Mouse (Mus musculus) forebrain, embryonic 11.5 days (tissue): ENCODE data around the gene Acad11. TPM values are rescaled to one million over a fixed set of nuclear protein-coding genes. Genes with fewer than 3 reads are reported as not detected.

Source experiments
- ATAC-seq: fragments of 200-750 bp; cut with Nextera tagmentation; replicated peaks from 2 replicates; pipeline ENCODE4 v1.8.0; 2017; ENCODE audit warnings: moderate TSS enrichment; ENCODE audit not compliant: low FRiP score
- DNase-seq: peaks from one replicate; pipeline ENCODE4 v3.0.0-alpha.2; 2017; ENCODE audit warnings: low spot score
- H3K27ac ChIP-seq: fragments of 300-500 bp; sonication (generic); 2 replicates; pipeline ENCODE4 v1.5.1; 2014; ENCODE audit warnings: low read depth, low read length
- H3K27me3 ChIP-seq: fragments of 300-500 bp; sonication (generic); 2 replicates; pipeline ENCODE4 v1.6.1; 2014; ENCODE audit warnings: mild to moderate bottlenecking, low read length, mixed read lengths; ENCODE audit not compliant: control insufficient read depth, insufficient read depth
- H3K36me3 ChIP-seq: fragments of 300-500 bp; sonication (generic); 2 replicates; pipeline ENCODE4 v1.6.1; 2014; ENCODE audit warnings: mild to moderate bottlenecking, low read length, moderate library complexity, mixed read lengths; ENCODE audit not compliant: control insufficient read depth, insufficient read depth
- H3K4me1 ChIP-seq: fragments of 300-500 bp; sonication (generic); replicated peaks from 2 replicates; pipeline ENCODE4 v1.6.1; 2014; ENCODE audit warnings: low read length, mixed read lengths; ENCODE audit not compliant: control insufficient read depth, insufficient read depth
- H3K4me2 ChIP-seq: fragments of 300-500 bp; sonication (generic); 2 replicates; pipeline ENCODE4 v1.6.1; 2014; ENCODE audit warnings: low read depth, mild to moderate bottlenecking, low read length, moderate library complexity, mixed read lengths; ENCODE audit not compliant: severe bottlenecking
- H3K4me3 ChIP-seq: fragments of 300-500 bp; sonication (generic); 2 replicates; pipeline ENCODE4 v1.5.1; 2014; ENCODE audit warnings: low read depth, low read length
- H3K9ac ChIP-seq: fragments of 300-500 bp; sonication (generic); 2 replicates; pipeline ENCODE4 v1.6.1; 2014; ENCODE audit warnings: low read length
- H3K9me3 ChIP-seq: fragments of 300-500 bp; sonication (generic); 2 replicates; pipeline ENCODE4 v1.6.1; 2016; ENCODE audit warnings: low read length, mixed read lengths; ENCODE audit not compliant: control insufficient read depth
- WGBS: fragments of 180-500 bp; shearing (Covaris S2); extraction: QIAGEN DNeasy Blood & Tissue Kit; methylation state at CpG from one replicate; pipeline ENCODE4 v1.1.7; 2014; 5-methylcytosine and 5-hydroxymethylcytosine counted together
- polyA plus RNA-seq: library from polyadenylated mRNA; unstranded; fragments of >200 nt; fragmentation: Nextera tagmentation; extraction: Ambion mirVana; gene quantifications from 2 replicates; pipeline ENCODE4 v1.2.1, GENCODE M21; 2014

Gene Acad11
- polyA plus RNA-seq, 1 experiment from 2014 or later: 7.5 TPM

GRCm38 (mm10) chr9:104038266-104038665, 24.9 kb upstream of the Acad11 start:
- no peaks in the 10 kb centered on the region for H3K9me3 ChIP-seq
- no peak for DNase-seq
- WGBS: 92% methylated on average over 13 of the region's 13 CpGs

GRCm38 (mm10) chr9:104039031-104039695, 24.0 kb upstream of the Acad11 start:
- DNase-seq: no peak
- Histone ChIP-seq H3K4me3 (no peak overlapping the region), H3K4me2 (no peak overlapping the region), H3K36me3 (no peaks in the 10 kb centered on the region), H3K4me1 (no peaks in the 10 kb centered on the region), H3K27ac (no peak overlapping the region), H3K9ac (no peak overlapping the region), H3K27me3 (no peaks in the 10 kb centered on the region), H3K9me3 (no peaks in the 10 kb centered on the region)
- 91% methylated on average over 21 of the region's 21 CpGs for WGBS
- no peak for ATAC-seq

More at GRCm38 (mm10) chr9:104038266-104038665, 24.9 kb upstream of the Acad11 start:
- Histone ChIP-seq H3K4me3 (no peak overlapping the region), H3K4me1 (no peaks in the 10 kb centered on the region), H3K9ac (no peak overlapping the region), H3K27ac (no peak overlapping the region), H3K4me2 (no peak overlapping the region), H3K27me3 (no peaks in the 10 kb centered on the region), H3K36me3 (no peaks in the 10 kb centered on the region)
- ATAC-seq: no peak

- no peak for ATAC-seq
Observed at GRCm38 (mm10) chr9:104039742-104040141, 23.4 kb upstream of the Acad11 start.

GRCm38 (mm10) chr9:104040362-104040761, 22.8 kb upstream of the Acad11 start, which contains the start of gene Gm28305:
Gene Gm28305, plus strand, starts transcription at chr9:104040662.
- no peak within 1 kb of the TSS for H3K27ac ChIP-seq
- H3K4me2 ChIP-seq: no peak within 1 kb of the TSS
- no peaks in the 10 kb centered on the region for H3K27me3 ChIP-seq
- no peak within 1 kb of the TSS for H3K9ac ChIP-seq
- 63% methylated on average over 2 of the region's 2 CpGs for WGBS
- H3K36me3 ChIP-seq: no peaks in the 10 kb centered on the region
- ATAC-seq (no peak), DNase-seq (no peak)
- no peaks in the 10 kb centered on the region for H3K4me1 ChIP-seq
- no peak within 1 kb of the TSS for H3K4me3 ChIP-seq
- no peaks in the 10 kb centered on the region for H3K9me3 ChIP-seq

More at GRCm38 (mm10) chr9:104039742-104040141, 23.4 kb upstream of the Acad11 start:
- Histone ChIP-seq H3K27me3 (no peaks in the 10 kb centered on the region), H3K4me2 (no peak overlapping the region), H3K9me3 (no peaks in the 10 kb centered on the region), H3K4me1 (no peaks in the 10 kb centered on the region), H3K9ac (no peak overlapping the region), H3K4me3 (no peak overlapping the region), H3K27ac (no peak overlapping the region), H3K36me3 (no peaks in the 10 kb centered on the region)
- WGBS: 88% methylated on average over 4 of the region's 4 CpGs
- no peak for DNase-seq

- 87% methylated on average over 4 of the region's 4 CpGs for WGBS
- Histone ChIP-seq H3K27ac (no peak overlapping the region), H3K36me3 (no peaks in the 10 kb centered on the region), H3K27me3 (no peaks in the 10 kb centered on the region), H3K9me3 (no peaks in the 10 kb centered on the region), H3K4me1 (no peaks in the 10 kb centered on the region), H3K4me3 (no peak overlapping the region), H3K4me2 (no peak overlapping the region), H3K9ac (no peak overlapping the region)
- DNase-seq (no peak), ATAC-seq (no peak)
Observed at GRCm38 (mm10) chr9:104043676-104044075, 19.5 kb upstream of the Acad11 start.

GRCm38 (mm10) chr9:104051028-104051427, 12.1 kb upstream of the Acad11 start:
- ATAC-seq: no peak
- H3K27me3 ChIP-seq: no peaks in the 10 kb centered on the region
- 89% methylated on average over 6 of the region's 6 CpGs for WGBS

GRCm38 (mm10) chr9:104062430-104063243, 540 bp upstream of the Acad11 start, which contains the start of gene Uba5:
Gene Uba5, minus strand, starts transcription at chr9:104063134.
- WGBS: under 1% methylated on average over 59 of the region's 59 CpGs
- Histone ChIP-seq H3K4me1 (peaks cover 9% of the 10 kb centered on the region), H3K27ac (no peak within 1 kb of the TSS), H3K9ac (peak within 1 kb of the TSS; percentile 78), H3K36me3 (no peaks in the 10 kb centered on the region), H3K4me2 (peak within 1 kb of the TSS; percentile 82), H3K9me3 (no peaks in the 10 kb centered on the region), H3K27me3 (no peaks in the 10 kb centered on the region), H3K4me3 (peak within 1 kb of the TSS; percentile 95)
- peak; percentile 83 for DNase-seq
- peak; percentile 73 for ATAC-seq

More at GRCm38 (mm10) chr9:104051028-104051427, 12.1 kb upstream of the Acad11 start:
- no peaks in the 10 kb centered on the region for H3K4me1 ChIP-seq
- H3K36me3 ChIP-seq: peaks cover 4% of the 10 kb centered on the region; the same call in 1 of the 2 replicates
- DNase-seq: no peak
- H3K27ac ChIP-seq: no peak overlapping the region
- no peak overlapping the region for H3K9ac ChIP-seq
- no peak overlapping the region for H3K4me2 ChIP-seq
- no peaks in the 10 kb centered on the region for H3K9me3 ChIP-seq
- H3K4me3 ChIP-seq: no peak overlapping the region

- no peaks in the 10 kb centered on the region for H3K36me3 ChIP-seq
- peaks cover 9% of the 10 kb centered on the region for H3K4me1 ChIP-seq
- H3K4me2 ChIP-seq: no peak overlapping the region
- ATAC-seq: no peak
- no peak for DNase-seq
- no peaks in the 10 kb centered on the region for H3K27me3 ChIP-seq
- no peak overlapping the region for H3K27ac ChIP-seq
- H3K9ac ChIP-seq: no peak overlapping the region
- no peak overlapping the region for H3K4me3 ChIP-seq
- WGBS: 37% methylated on average over 1 of the region's 1 CpGs
- H3K9me3 ChIP-seq: no peaks in the 10 kb centered on the region
Observed at GRCm38 (mm10) chr9:104064571-104064970, 1.4 kb downstream of the Acad11 start.
